Mouse (Mus musculus) thymus, adult 18-20 months (tissue): ENCODE results near the gene Uba7.
A peak's percentile ranks its signal among the peaks of the same experiment; 100 is the strongest.

Source experiments
- DNase-seq, 2 experiments: peaks; one replicate each; pipeline ENCODE4 v3.0.0; 2022; ENCODE audit warnings: mixed read lengths in 2 of 2

Uba7 gene

DNA sequence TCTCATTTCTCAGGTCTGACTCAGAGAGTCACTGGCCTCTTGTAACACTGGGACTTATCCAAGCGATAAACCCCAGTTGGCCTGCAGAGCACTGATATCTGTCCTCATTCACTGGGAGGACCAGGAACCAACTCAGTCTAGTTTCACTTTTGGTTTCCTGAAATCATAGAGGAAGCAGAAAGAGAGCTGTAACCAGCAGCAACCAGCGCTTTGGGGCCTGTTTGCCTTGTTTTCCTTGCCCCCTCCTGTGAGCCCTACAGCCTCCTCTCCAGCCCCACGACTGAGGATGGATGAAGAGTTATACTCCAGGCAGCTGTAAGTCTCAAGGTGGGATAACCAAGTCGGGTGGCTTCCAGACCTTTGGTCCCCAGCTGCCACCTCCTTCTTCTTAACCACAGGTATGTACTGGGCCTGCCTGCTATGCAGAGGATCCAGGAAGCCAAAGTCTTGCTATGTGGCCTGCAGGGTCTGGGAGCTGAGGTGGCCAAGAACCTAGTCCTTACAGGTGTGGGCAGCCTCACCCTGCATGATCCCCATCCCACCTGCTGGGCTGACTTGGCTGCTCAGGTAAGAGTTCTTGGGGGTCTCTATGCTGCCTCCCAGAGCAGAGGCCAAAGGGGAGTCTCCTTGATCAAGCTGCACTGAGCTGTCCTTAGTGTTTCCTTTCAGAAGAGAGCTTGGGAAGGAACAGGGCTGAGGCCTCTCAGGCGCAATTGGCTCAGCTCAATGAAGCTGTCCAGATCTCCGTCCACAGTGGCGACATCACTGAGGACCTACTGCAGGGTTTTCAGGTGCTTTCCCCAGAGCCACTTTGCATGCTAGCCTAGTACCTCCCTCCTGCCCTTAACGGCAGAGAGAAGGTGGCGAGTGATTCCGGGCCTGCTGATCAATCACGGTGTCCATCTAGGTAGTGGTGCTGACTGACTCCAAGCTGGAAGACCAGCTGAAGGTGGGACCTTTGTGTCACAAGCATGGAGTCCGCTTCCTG, at the start of gene Uba7:
Gene Uba7, plus strand, starts transcription at position 107 of the 988 bp plus-strand sequence.
- DNase-seq = no peak

DNA sequence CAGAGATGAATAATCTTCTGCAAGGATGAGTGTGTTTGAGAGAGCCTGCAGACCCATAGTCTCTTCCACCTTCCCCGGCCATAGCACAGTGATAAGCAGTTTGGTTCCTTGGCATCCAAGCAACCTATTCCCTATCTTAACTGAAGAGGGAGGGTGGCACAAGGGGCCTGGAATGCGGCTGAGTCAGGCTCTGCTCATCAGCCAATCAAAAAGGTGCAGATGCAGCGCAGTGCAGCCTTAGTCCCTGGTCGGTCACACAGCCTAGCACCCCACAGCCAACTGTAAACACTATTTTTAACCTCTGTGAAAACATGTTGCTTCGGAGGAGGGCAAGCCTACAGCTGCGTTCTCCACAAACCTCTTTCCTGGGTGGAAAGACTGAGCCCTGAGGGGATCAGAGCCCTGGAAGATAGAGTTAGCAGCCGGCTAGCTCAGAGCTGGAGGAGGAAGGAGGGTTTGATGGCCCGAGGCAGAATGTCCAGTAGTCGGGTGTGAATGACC, 48.3 kb upstream of the Uba7 start:
- no peak for DNase-seq

GRCm38 (mm10) chr9:107927749-107928148, 47.6 kb upstream of the Uba7 start:
- no peak for DNase-seq

GRCm38 (mm10) chr9:107928169-107928568, 47.1 kb upstream of the Uba7 start, which contains the start of gene Actl11:
Actl11 (plus strand) TSS chr9:107928469.
- no peak for DNase-seq

- DNase-seq = no peak
These were observed 43.1 kb upstream of the Uba7 start for GRCm38 (mm10) chr9:107932221-107932620.

DNA sequence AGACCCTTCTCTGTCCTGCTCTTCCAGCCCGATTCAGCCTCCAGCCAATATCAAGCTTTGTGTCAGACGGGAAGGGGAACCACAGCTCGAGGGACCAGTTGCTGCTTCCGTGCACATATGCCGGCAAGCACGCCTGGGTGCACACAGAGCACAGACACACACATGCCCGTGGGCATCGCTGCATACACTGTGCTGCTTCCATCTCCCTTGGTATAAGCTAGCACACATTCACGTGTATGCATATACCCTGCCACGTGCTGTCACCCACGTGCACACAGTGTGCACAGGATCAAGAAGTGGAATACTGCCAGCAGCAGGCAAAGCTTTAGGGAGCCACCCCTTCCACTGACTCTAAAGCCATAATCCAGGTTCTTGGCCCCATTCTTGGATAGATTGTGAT, 41.2 kb upstream of the Uba7 start:
- DNase-seq = no peak

- no peak for DNase-seq
These were observed 39.9 kb upstream of the Uba7 start, which contains the start of gene Camkv for GRCm38 (mm10) chr9:107935374-107935773. Camkv (plus strand) TSS chr9:107935674.

GRCm38 (mm10) chr9:107935790-107936214, 39.5 kb upstream of the Uba7 start:
- peak; percentile 82 for DNase-seq

DNA sequence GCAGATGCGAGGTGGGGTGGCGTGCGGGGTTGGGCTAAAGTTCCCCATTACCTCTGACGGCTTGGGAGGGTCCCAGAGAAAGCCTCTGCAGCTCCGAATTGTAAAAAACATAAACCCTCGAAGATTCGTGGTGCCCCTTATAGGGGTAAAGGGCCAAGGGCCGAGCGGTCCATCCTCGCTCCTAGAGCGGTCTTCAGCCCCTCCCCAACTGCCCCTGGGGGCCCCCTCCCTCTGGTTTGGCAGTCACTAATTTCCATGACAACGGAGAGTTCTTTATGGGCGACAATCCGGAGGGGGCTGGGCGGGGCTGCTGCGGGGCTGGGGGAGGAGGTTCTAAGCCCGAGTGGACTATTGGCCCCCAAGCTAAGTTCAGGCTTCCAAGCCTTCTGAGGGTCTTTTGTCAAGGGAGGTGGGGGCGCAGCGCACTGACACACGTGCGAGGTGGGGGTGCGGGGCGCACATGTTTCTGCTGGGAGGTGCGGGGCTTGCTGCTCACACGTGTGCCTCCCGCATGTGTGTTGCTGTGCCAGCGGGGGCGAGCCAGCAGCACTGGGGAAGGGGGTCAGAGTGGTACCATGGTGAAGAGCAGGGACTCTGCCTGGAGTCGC, 39.0 kb upstream of the Uba7 start:
- no peak for DNase-seq

- no peak for DNase-seq
These were observed 38.5 kb upstream of the Uba7 start for GRCm38 (mm10) chr9:107936831-107937230.

GRCm38 (mm10) chr9:107947241-107948194, 27.8 kb upstream of the Uba7 start:
- no peak for DNase-seq

GRCm38 (mm10) chr9:107949184-107949921, 26.0 kb upstream of the Uba7 start:
- DNase-seq = no peak

- no peak for DNase-seq
These were observed 25.4 kb upstream of the Uba7 start, which contains the start of gene Traip for GRCm38 (mm10) chr9:107949922-107950235. Traip (plus strand) TSS chr9:107950136.

DNA sequence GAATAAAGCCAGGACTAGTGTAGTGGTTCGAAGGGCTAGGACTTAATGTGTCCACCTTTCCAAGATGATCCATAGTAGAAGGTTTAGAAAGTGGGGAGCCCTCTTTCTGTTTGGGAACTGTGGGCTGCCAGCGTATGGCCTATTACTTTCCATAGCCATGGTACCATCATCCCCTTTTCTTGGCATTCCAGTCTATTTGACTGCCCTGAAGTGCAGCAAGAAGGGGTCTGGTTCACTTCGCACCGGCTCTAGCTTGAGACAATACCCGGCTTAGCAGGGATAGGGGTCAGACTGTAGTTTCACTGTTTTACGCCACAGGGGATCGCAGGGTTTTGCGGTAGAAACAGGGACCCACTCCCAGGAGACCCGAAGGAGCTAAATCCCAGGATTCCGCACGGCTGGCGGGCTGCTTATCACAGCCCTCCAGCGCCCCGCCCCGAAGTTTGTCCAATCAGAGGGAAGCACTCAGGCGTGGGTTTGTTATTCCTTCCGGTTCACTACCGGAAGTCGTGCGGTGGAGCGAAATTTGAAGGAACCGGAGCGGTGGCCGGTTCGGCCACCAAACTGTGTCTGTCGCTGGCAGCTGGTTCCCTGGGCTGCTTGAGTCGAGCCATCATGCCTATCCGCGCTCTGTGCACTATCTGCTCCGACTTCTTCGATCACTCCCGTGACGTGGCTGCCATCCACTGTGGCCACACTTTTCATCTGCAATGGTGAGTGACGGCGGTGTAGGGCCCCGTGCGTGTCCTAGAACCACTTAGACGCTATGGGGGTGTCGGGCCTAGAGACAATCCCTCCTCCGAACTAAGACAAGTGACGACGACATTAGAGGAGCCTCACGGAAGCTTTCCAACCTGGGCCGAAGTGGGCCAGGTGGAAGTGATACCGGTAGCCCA, 24.6 kb upstream of the Uba7 start:
- DNase-seq = peak; percentile 73 to 80

GRCm38 (mm10) chr9:107955613-107956289, 19.6 kb upstream of the Uba7 start:
- DNase-seq = no peak

- no peak for DNase-seq
These were observed 18.2 kb upstream of the Uba7 start for GRCm38 (mm10) chr9:107957141-107957540.

DNA sequence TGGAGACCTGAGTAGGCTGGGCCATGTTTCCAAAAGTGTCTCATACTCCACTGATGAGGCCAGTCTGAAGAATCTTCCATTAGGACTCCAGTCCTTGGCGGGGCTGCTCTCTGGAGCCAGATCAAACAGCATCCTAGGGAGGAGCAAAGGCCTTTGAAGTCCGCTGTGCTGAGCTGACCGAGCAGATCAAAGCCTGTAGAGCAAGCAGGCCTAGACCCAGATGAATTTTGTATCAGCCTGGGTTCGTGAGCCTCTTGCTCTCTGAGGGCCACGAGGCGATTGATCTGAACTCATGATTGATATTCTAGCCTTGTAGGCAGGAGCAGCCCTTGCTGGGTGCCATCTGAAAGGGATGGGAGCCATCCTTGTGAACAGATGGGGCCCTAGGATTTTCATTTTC, 15.4 kb upstream of the Uba7 start:
- no peak for DNase-seq

DNA sequence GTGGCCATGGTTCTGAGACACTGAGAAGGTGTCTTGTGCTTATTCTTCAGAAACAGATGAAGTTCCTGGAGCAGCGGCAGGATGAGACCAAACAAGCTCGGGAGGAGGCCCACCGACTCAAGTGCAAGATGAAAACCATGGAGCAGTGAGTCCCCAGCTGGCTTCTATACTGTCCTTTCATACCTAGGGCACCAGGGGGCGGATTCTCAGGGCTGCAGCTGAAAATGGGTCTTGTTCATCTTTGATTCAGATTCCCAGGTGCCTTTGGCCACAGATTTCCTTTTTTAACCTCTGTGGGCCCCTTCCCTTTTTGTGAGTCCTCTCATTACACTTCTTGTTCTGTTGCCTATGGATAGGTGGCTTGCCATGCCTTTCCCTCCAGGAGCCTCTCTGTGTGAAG, 14.4 kb upstream of the Uba7 start:
- no peak for DNase-seq

- no peak for DNase-seq
These were observed 13.9 kb upstream of the Uba7 start for GRCm38 (mm10) chr9:107961351-107961762.

- DNase-seq = no peak
These were observed 13.4 kb upstream of the Uba7 start for GRCm38 (mm10) chr9:107961881-107962280.
